Mouse (Mus musculus): Measurements from ENCODE around the gene Map3k3.

DNA sequence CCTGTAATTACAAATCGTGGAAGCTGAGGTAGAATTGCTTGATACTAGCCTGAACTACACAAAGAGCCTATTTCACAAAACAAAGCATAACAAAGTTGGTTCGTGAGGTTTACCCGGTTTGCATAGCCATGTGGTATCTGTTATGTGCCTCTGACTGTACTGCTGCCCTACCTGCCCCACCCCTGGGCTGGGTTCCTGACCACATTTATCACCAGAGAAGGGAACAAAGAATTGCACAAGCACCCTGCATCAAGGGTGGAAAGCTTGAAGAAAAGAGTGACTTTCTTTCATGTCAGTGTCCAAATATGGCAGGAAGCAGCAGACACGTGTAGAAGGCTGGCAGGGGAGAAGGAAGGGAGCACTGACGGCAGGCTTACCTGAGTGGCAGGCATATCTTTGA is 83.0 kb downstream of the Map3k3 start:
- no peak for TF ChIP-seq CHD2 (IDR thresholded peaks at IDR 0.05; ENCODE audit: low read length)
- no peak for TF ChIP-seq NELFE (IDR thresholded peaks at IDR 0.05; ENCODE audit: low read depth, low read length)
- TF ChIP-seq TCF12 (IDR thresholded peaks at IDR 0.05; ENCODE audit: low read depth, low read length): no peak
- TF ChIP-seq JUND (conservative IDR thresholded peaks at IDR 0.05; ENCODE audit: low read depth, low read length): no peak
- TF ChIP-seq EP300 (IDR thresholded peaks at IDR 0.05; ENCODE audit: low read length): no peak
- no peak for TF ChIP-seq E2F4 (IDR thresholded peaks at IDR 0.05; ENCODE audit: insufficient replicate concordance, low read depth, low read length)
- TF ChIP-seq POLR2AphosphoS2 (IDR thresholded peaks at IDR 0.05; ENCODE audit: low read depth, low read length): no peak
- TF ChIP-seq POLR2A (IDR thresholded peaks at IDR 0.05; ENCODE audit: low read depth, low read length): no peak
- TF ChIP-seq RCOR1 (conservative IDR thresholded peaks at IDR 0.05; ENCODE audit: low read depth, low read length): no peak
- TF ChIP-seq RAD21 (IDR thresholded peaks at IDR 0.05; ENCODE audit: low read depth, low read length): no peak
- TF ChIP-seq MAX (IDR thresholded peaks at IDR 0.05; ENCODE audit: low read length): no peak
- TF ChIP-seq ZKSCAN1 (IDR thresholded peaks at IDR 0.05; ENCODE audit: borderline replicate concordance, low read depth, low read length): no peak
